Mouse (Mus musculus): ENCODE measurements around the gene Aak1.

DNA sequence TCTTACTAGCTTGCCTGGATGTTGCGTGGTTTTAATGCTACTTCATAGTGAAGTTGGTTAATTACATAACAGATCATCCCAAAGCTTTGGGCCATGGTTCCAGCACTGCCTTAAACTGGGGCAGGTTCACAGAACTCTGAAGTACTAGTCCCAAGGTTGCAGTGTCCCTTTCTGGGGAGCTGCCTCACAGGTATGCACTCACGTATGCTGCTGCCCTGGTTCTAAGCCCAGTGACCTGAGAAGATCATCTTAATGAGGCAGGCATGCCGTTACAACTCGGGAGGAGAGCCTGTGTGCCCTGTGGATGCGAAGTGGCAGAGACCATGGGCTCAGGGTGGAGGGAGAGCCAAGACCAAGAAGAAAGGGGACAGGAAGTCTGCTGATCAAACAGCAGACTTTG, 29.4 kb upstream of the Aak1 start:
- no peak for TF ChIP-seq CTCF (IDR thresholded peaks at IDR 0.05; ENCODE audit: low read depth)
- TF ChIP-seq EP300 (IDR thresholded peaks at IDR 0.05; ENCODE audit: low read depth) = no peak
